Mouse (Mus musculus) brain, adult 2 months (tissue): Measurements from ENCODE around the gene Ncmap.

Experiments used
- DNase-seq: peaks from one replicate; pipeline ENCODE4 v3.0.0; 2011; ENCODE audit warnings: low read depth, low spot score

The Ncmap gene

GRCm38 (mm10) chr4:135397991-135398390, at the start of gene Ncmap:
TSS of gene Ncmap (minus strand) at chr4:135398227.
- no peak for DNase-seq

- DNase-seq = no peak
Measured at GRCm38 (mm10) chr4:135442473-135442872, 44.4 kb upstream of the Ncmap start.

DNA sequence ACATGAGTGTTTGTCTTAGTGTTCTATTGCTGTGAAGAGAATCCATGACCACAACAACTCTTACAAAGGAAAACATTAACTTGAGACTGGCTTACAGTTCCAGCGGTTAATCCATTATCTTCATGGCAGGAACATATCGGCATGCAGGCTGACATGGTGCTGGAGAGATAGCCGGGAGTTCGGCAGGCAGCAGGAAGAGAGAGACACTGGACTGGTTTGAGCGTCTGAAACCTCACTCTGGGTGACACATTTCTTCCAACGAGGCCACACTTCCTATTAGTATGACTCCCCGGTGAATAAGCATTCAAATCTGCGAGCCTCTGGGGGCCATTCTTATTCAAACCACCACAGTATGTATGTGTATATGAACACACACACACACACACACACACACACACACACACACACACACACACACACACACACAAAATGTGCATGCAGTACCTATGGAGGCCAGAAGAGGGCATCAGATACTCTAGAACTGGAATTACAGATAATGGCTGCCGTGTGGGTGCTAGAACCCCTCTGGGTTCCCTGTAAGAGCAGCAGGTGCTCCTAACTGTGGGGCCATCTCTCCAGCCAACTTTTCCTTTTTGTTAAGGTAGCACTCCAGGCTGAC, 42.0 kb upstream of the Ncmap start:
- peak; percentile 51 for DNase-seq

DNA sequence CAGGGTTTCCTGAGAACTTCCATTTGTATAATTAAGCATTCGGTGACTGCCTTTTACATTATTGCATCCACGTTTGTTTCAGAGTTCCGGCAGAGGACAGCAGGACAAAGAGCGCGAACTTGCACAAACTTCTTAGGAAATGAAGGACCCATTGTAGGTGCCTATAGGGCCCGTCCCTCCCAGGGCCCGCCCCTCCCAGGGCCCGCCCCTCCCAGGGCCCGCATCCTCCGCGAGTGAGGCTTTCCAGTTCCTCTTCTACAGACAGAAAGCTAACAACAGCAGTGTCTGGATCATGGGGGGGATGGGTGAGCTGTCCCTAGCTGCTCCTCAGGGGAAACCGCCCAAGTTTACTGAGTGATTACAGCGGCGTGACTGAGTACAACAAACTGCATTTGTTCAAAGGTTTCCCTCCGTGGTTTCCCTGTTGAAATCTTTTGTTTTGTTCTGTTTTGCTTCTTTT, 41.2 kb upstream of the Ncmap start:
- peak; percentile 33 for DNase-seq

DNA sequence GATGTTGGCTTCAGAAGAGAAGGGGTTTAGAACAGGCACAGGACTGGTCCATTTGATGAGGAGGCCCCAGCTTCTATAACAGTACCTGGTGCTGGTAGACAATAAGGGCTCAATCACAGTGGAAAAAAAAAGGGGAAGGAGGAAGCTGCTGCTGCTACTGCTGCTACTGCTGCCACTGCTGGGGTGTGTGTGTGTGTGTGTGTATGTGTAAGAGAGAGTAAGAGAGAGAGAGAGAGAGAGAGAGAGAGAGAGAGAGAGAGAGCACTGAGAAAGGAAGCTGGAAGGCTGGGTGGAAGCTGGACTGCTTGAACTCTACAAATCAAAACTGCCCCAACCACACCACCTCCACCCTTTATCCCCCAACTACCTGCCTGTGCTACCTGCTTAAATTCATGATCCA, 39.9 kb upstream of the Ncmap start:
- no peak for DNase-seq

DNA sequence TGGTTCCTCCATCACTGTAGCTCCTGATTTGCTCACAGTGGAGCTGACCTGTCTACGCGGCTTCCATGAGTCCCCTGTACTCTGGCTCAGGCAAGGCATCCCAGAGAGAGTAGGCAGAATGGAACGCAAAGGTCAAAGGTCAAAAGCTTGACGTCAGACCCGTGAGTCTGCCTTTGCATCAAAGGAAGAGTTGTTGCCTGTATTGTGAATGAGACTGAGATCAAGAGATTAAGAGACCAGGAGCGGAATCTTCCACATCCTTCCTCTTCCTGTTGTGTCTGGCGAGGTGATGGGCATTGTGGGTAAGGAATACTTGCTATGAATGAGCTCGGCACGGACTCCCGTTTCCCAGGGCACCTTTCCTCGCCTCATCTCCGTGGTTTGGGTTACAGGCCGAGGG, 38.3 kb upstream of the Ncmap start:
- no peak for DNase-seq

DNA sequence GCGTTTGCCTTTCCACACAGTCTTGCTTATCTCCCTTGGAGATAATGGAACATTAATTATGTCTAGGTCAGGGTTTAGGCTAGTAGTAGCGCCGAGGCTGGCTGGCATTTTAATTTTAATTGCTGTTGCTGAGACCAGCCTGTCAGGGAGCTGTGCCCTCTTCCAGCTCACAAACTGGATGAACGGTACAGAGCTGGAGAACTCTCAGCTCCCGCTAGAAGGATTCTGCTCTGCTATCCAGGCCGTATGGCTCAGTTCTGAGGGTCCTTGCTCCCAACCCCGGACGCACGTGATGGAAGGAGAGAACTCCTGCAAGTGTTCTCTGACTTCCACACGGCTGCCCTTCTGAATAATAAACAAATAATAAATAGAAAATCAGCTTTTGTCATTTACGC, 36.4 kb upstream of the Ncmap start:
- peak; percentile 45 for DNase-seq

DNA sequence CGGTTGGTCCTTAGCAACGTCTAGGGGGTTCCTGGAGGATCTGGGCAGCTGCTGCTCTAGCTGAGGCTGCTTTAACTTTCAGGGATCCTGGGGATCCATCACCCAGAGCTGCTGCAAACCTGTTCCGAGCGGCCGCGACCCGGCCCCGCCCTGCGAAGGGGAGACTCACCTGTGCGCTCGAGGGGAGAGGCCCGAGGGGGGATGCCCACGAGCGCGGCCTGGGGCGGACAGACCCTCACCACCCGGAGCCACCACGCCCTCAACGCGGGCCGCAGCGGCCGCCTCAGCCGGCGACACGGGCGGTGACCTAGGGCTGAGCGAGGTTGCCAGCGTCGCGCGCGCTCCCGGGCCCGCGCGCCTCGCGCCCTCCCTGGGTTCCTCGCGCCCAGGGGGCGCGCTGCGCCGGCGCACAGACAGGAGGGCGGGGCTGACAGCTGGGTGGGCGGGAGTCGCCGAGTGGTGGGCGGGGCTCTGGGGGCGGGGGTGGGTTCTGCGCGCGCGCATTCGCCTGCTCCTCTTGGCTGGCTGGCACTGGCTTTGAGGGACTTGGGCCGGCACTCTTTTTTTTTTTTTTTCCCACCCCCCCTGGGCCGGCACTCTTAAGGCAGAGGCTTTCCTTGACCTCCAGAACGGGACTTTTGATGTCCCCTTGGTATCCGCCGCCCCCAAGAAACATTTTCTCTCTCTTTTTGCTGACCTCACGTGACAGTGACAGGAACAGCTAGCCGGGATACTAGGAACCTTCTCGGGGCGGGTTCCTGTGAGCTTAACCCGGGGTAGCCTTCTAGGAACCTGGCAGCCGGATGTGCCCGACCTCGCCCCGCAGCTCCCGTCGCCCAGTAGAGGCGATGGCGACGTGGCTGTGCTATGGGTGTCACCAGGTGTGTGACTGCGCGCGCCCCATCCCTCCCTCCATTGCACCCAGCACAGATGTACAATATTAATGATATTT, 35.7 kb upstream of the Ncmap start, which contains the start of gene Rcan3:
Gene Rcan3, minus strand, starts transcription at position 411 of the 952 bp plus-strand sequence.
- peak; percentile 92 for DNase-seq

- peak; percentile 24 for DNase-seq
Measured at GRCm38 (mm10) chr4:135433086-135433442, 35.0 kb upstream of the Ncmap start.

DNA sequence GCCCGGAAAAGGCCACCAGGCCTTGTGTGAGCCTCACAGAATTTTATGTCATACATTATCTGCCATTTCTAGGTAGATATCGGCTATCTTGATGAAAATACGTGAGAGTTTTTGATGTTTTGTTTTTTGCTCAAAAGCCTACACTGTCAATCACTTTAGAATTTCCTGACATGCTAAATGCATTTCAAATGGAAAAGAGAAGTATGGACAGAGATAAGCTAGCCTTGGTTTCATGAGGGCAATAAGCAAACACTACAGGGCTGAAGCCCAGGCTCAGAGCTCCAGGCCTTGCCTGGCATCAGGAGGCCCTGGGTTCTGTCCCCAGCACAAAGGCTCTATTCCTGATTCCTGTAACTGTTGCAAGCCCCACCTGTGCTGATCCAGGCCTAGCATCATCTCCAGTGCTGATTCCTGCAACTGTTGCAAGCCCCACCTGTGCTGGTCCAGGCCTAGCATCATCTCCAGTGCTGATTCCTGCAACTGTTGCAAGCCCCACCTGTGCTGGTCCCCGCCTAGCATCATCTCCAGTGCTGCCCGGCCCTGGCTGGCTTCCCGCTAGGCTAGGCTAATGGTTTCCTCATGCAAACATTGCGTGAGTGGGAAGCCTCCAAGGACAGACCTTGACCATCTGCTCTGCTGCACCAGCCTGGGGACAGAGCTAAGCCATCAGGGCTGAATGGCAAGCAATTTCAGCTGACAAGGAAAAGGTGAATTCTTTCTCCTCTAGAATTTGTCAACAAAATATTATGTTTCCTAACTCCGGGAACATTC, 32.1 kb upstream of the Ncmap start:
- DNase-seq = peak; percentile 96

- peak; percentile 49 for DNase-seq
Measured at GRCm38 (mm10) chr4:135429383-135429782, 31.4 kb upstream of the Ncmap start.

DNA sequence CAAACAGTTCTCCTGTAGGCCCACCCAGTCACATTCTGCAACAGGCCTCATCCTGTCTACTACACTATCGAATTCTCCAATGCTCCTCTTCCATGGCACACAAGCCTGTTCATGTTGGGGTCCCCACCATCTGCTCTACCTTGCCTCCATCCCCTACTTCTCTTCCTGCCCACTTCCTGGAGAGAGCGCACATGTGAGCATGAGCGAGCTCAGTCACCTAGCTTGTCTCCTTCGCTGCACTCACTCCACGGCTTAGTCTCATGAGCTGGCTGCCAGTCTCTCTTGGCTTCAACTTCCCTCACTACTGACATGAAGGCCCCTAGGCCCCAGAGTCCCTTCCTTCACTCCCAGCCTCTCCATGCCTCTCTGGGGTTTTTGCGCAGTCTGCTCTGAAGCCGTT, 28.6 kb upstream of the Ncmap start:
- peak; percentile 20 for DNase-seq

GRCm38 (mm10) chr4:135425625-135426024, 27.6 kb upstream of the Ncmap start:
- peak; percentile 90 for DNase-seq

GRCm38 (mm10) chr4:135420961-135421360, 22.9 kb upstream of the Ncmap start:
- peak; percentile 48 for DNase-seq

GRCm38 (mm10) chr4:135420416-135420815, 22.4 kb upstream of the Ncmap start:
- DNase-seq = no peak

DNA sequence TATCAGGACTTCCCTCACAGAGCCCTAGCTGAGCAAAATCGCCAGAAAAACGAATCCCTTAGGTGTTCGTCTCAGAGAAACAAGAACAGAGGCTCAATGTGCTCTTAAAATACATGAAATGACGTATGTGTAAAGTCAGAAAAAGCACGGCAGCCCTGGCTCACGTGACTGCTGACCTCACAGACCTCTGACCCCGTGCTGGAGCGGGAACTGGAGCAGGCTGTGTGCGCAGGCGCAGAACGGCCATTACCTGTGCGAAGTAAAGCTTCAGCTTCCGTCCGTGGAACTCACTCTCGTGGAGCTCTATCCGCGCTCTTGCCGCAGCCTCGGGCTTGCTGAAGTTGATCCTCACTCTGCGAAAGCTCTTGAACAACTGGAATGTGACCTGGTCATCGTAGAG, 22.0 kb upstream of the Ncmap start:
- no peak for DNase-seq

GRCm38 (mm10) chr4:135416367-135416766, 18.3 kb upstream of the Ncmap start:
- DNase-seq = no peak

GRCm38 (mm10) chr4:135413491-135413890, 15.5 kb upstream of the Ncmap start:
- DNase-seq = no peak

GRCm38 (mm10) chr4:135411633-135412032, 13.6 kb upstream of the Ncmap start:
- DNase-seq = peak; percentile 83

GRCm38 (mm10) chr4:135406180-135406579, 8.2 kb upstream of the Ncmap start:
- DNase-seq = peak; percentile 66

GRCm38 (mm10) chr4:135404916-135405315, 6.9 kb upstream of the Ncmap start:
- no peak for DNase-seq

- DNase-seq = no peak
Measured at GRCm38 (mm10) chr4:135404048-135404447, 6.0 kb upstream of the Ncmap start.
